Mouse (Mus musculus) adrenal gland, postnatal 36 days (tissue): Measurements from ENCODE around the gene Chrnb4. TPM values are rescaled to one million over a fixed set of nuclear protein-coding genes. Genes with fewer than 3 reads are reported as not detected.

Experiments used
- DNase-seq, 2 experiments: peaks; one replicate each; pipeline ENCODE4 v3.0.0; 2021; ENCODE audit warnings: mixed read lengths in 1 of 2
- total RNA-seq, 2 experiments: library from RNA; stranded (reverse); gene quantifications; 2 replicates each; pipeline ENCODE4 v1.2.3; 2021

The Chrnb4 gene
- total RNA-seq, 2 experiments from 2014 or later = 5.2 to 6.6 TPM

- no peak for DNase-seq
These were observed 25.3 kb downstream of the Chrnb4 start for GRCm38 (mm10) chr9:55023326-55023725.

GRCm38 (mm10) chr9:55016926-55017325 lies 31.7 kb downstream of the Chrnb4 start:
- no peak for DNase-seq

GRCm38 (mm10) chr9:55010588-55011350 lies 37.8 kb downstream of the Chrnb4 start:
- DNase-seq = peak; percentile 22 to 35

GRCm38 (mm10) chr9:55009692-55010091 lies 38.9 kb downstream of the Chrnb4 start:
- no peak for DNase-seq

GRCm38 (mm10) chr9:55003609-55004008 lies 45.0 kb downstream of the Chrnb4 start:
- DNase-seq = no peak

- no peak for DNase-seq
These were observed 52.9 kb downstream of the Chrnb4 start for GRCm38 (mm10) chr9:54995645-54996044.

- no peak for DNase-seq
These were observed 54.2 kb downstream of the Chrnb4 start for GRCm38 (mm10) chr9:54994381-54994780.

GRCm38 (mm10) chr9:54990362-54990761 lies 58.2 kb downstream of the Chrnb4 start:
- no peak for DNase-seq

- DNase-seq = no peak
These were observed 66.2 kb downstream of the Chrnb4 start for GRCm38 (mm10) chr9:54982401-54982800.

- peak; percentile 15 to 35 for DNase-seq
These were observed 67.0 kb downstream of the Chrnb4 start for GRCm38 (mm10) chr9:54981291-54982191.

- no peak for DNase-seq
These were observed 67.9 kb downstream of the Chrnb4 start, which contains the start of gene Chrna5 for GRCm38 (mm10) chr9:54980674-54981073. Gene Chrna5, plus strand, starts transcription at chr9:54980880.

Other genes starting within 250 kb of the Chrnb4 start
- gene Ireb2, start 185.0 kb downstream of the Chrnb4 start, total RNA-seq = 10 to 100 TPM; 46.3 to 58.4 TPM
- gene Hykk, start 131.5 kb downstream of the Chrnb4 start, total RNA-seq = 1 to 10 TPM; 1.4 to 2.1 TPM
- 100 to 1,000 TPM; 186 to 193 TPM for gene Psma4, start 98.0 kb downstream of the Chrnb4 start, total RNA-seq
- not detected for gene AY074887, start 97.8 kb downstream of the Chrnb4 start, total RNA-seq
- gene Chrna5, start 67.9 kb downstream of the Chrnb4 start, total RNA-seq = under 1 TPM; 0.33 to 0.56 TPM
- 1 to 10 TPM; 8.5 to 9.9 TPM for gene Chrna3, start 22.2 kb downstream of the Chrnb4 start, total RNA-seq
- gene Ube2q2, start 100.1 kb upstream of the Chrnb4 start, total RNA-seq = 10 to 100 TPM; 48.2 to 55.3 TPM
- 10 to 100 TPM; 35.8 to 36.8 TPM for gene Fbxo22, start 160.1 kb upstream of the Chrnb4 start, total RNA-seq